Mouse (Mus musculus): ENCODE measurements around the gene Gnb1l.

GRCm38 (mm10) chr16:18609099-18609498, 110.6 kb downstream of the Gnb1l start:
- TF ChIP-seq CTCF (IDR thresholded peaks at IDR 0.05; ENCODE audit: control insufficient read depth, insufficient read depth, insufficient read length) = no peak
- TF ChIP-seq MYOD1 (IDR thresholded peaks at IDR 0.05; ENCODE audit: control insufficient read depth, insufficient read length, low read depth) = no peak
- TF ChIP-seq USF1 (IDR thresholded peaks at IDR 0.05; ENCODE audit: low read depth) = no peak
- TF ChIP-seq MYOG (IDR thresholded peaks at IDR 0.05; ENCODE audit: control insufficient read depth, extremely low read depth, insufficient read length) = no peak
- no peak for TF ChIP-seq CEBPB (IDR thresholded peaks at IDR 0.05; ENCODE audit: low read depth)
- no peak for TF ChIP-seq FOSL1 (IDR thresholded peaks at IDR 0.05; ENCODE audit: insufficient read depth, low read length, poor library complexity, severe bottlenecking)
- TF ChIP-seq MAX (IDR thresholded peaks at IDR 0.05) = no peak
